Mouse (Mus musculus): ENCODE results near the gene Ccnb2. TPM values are rescaled to one million over a fixed set of nuclear protein-coding genes. Genes with fewer than 3 reads are reported as not detected.
A peak's percentile ranks its signal among the peaks of the same experiment; 100 is the strongest.

Ccnb2 gene
- polyA plus RNA-seq, 1 experiment from 2014 or later, result 182 TPM

- 0 out of 2 replicates have a peak, but pooled peaks cover 3% of the 10 kb centered on the region for H3K9me3 ChIP-seq (ENCODE audit: control insufficient read depth, low read length)
- no peak overlapping the region for H3K4me3 ChIP-seq (ENCODE audit: low read depth, low read length)
- H3K4me1 ChIP-seq (replicated peaks; ENCODE audit: control insufficient read depth, insufficient read depth, low read length), result no peaks in the 10 kb centered on the region
- H3K27ac ChIP-seq (ENCODE audit: low read depth), result no peak overlapping the region
- H3K27me3 ChIP-seq (replicated peaks; ENCODE audit: control insufficient read depth, insufficient read depth, low read length), result no peaks in the 10 kb centered on the region
- H3K9ac ChIP-seq (ENCODE audit: low read length), result no peak overlapping the region
- ATAC-seq (replicated peaks; ENCODE audit: low FRiP score, low TSS enrichment, low read depth) (no peak), DNase-seq (ENCODE audit: low spot score) (no peak)
- no peak overlapping the region for H3K4me2 ChIP-seq (ENCODE audit: low read length)
- WGBS, result 80% methylated on average over 5 of the region's 5 CpGs
- peaks cover 38% of the 10 kb centered on the region; the same call in 1 of the 2 replicates for H3K36me3 ChIP-seq (ENCODE audit: control insufficient read depth, insufficient read depth, low read length)
Observed at GRCm38 (mm10) chr9:70371638-70372037, 49.7 kb downstream of the Ccnb2 start.

- H3K9me3 ChIP-seq (ENCODE audit: control insufficient read depth, low read length), result 0 out of 2 replicates have a peak, but pooled peaks cover 3% of the 10 kb centered on the region
- DNase-seq (ENCODE audit: low spot score), result no peak
- H3K4me3 ChIP-seq (ENCODE audit: low read depth, low read length), result no peak overlapping the region
- no peaks in the 10 kb centered on the region for H3K4me1 ChIP-seq (replicated peaks; ENCODE audit: control insufficient read depth, insufficient read depth, low read length)
- H3K4me2 ChIP-seq (ENCODE audit: low read length), result no peak overlapping the region
- 84% methylated on average over 6 of the region's 6 CpGs for WGBS
- no peak overlapping the region for H3K9ac ChIP-seq (ENCODE audit: low read length)
- no peak overlapping the region for H3K27ac ChIP-seq (ENCODE audit: low read depth)
- H3K36me3 ChIP-seq (ENCODE audit: control insufficient read depth, insufficient read depth, low read length), result peaks cover 48% of the 10 kb centered on the region
- no peak for ATAC-seq (replicated peaks; ENCODE audit: low FRiP score, low TSS enrichment, low read depth)
- no peaks in the 10 kb centered on the region for H3K27me3 ChIP-seq (replicated peaks; ENCODE audit: control insufficient read depth, insufficient read depth, low read length)
Observed at GRCm38 (mm10) chr9:70366898-70367297, 54.4 kb downstream of the Ccnb2 start.

- no peak for ATAC-seq (replicated peaks; ENCODE audit: low FRiP score, low TSS enrichment, low read depth)
- Histone ChIP-seq H3K36me3 (ENCODE audit: control insufficient read depth, insufficient read depth, low read length) (peaks cover 43% of the 10 kb centered on the region), H3K27me3 (replicated peaks; ENCODE audit: control insufficient read depth, insufficient read depth, low read length) (no peaks in the 10 kb centered on the region), H3K4me1 (replicated peaks; ENCODE audit: control insufficient read depth, insufficient read depth, low read length) (no peaks in the 10 kb centered on the region), H3K4me3 (ENCODE audit: low read depth, low read length) (no peak overlapping the region), H3K9me3 (ENCODE audit: control insufficient read depth, low read length) (0 out of 2 replicates have a peak, but pooled peaks cover 3% of the 10 kb centered on the region), H3K9ac (ENCODE audit: low read length) (no peak overlapping the region), H3K4me2 (ENCODE audit: low read length) (no peak overlapping the region), H3K27ac (ENCODE audit: low read depth) (no peak overlapping the region)
- WGBS, result 75% methylated on average over 2 of the region's 2 CpGs
- no peak for DNase-seq (ENCODE audit: low spot score)
Observed at GRCm38 (mm10) chr9:70365915-70366314, 55.4 kb downstream of the Ccnb2 start.

GRCm38 (mm10) chr9:70364741-70365140 lies 56.6 kb downstream of the Ccnb2 start:
- no peaks in the 10 kb centered on the region for H3K4me1 ChIP-seq (replicated peaks; ENCODE audit: control insufficient read depth, insufficient read depth, low read length)
- 0 out of 2 replicates have a peak, but pooled peaks cover 3% of the 10 kb centered on the region for H3K9me3 ChIP-seq (ENCODE audit: control insufficient read depth, low read length)
- peaks cover 41% of the 10 kb centered on the region for H3K36me3 ChIP-seq (ENCODE audit: control insufficient read depth, insufficient read depth, low read length)
- no peak overlapping the region for H3K4me2 ChIP-seq (ENCODE audit: low read length)
- no peak overlapping the region for H3K4me3 ChIP-seq (ENCODE audit: low read depth, low read length)
- no peak overlapping the region for H3K27ac ChIP-seq (ENCODE audit: low read depth)
- WGBS, result 94% methylated on average over 8 of the region's 8 CpGs
- no peak for ATAC-seq (replicated peaks; ENCODE audit: low FRiP score, low TSS enrichment, low read depth)
- no peak for DNase-seq (ENCODE audit: low spot score)
- no peaks in the 10 kb centered on the region for H3K27me3 ChIP-seq (replicated peaks; ENCODE audit: control insufficient read depth, insufficient read depth, low read length)
- no peak overlapping the region for H3K9ac ChIP-seq (ENCODE audit: low read length)

- no peaks in the 10 kb centered on the region for H3K4me1 ChIP-seq (replicated peaks; ENCODE audit: control insufficient read depth, insufficient read depth, low read length)
- no peaks in the 10 kb centered on the region for H3K27me3 ChIP-seq (replicated peaks; ENCODE audit: control insufficient read depth, insufficient read depth, low read length)
- H3K9me3 ChIP-seq (ENCODE audit: control insufficient read depth, low read length), result 0 out of 2 replicates have a peak, but pooled peaks cover 6% of the 10 kb centered on the region
- no peak overlapping the region for H3K9ac ChIP-seq (ENCODE audit: low read length)
- ATAC-seq (replicated peaks; ENCODE audit: low FRiP score, low TSS enrichment, low read depth) (no peak), DNase-seq (ENCODE audit: low spot score) (no peak)
- peaks cover 35% of the 10 kb centered on the region for H3K36me3 ChIP-seq (ENCODE audit: control insufficient read depth, insufficient read depth, low read length)
- 99% methylated on average over 2 of the region's 2 CpGs for WGBS
- H3K4me3 ChIP-seq (ENCODE audit: low read depth, low read length), result no peak overlapping the region
- H3K4me2 ChIP-seq (ENCODE audit: low read length), result no peak overlapping the region
- no peak overlapping the region for H3K27ac ChIP-seq (ENCODE audit: low read depth)
Observed at GRCm38 (mm10) chr9:70359402-70360131, 61.8 kb downstream of the Ccnb2 start.

Small RNAs within 50 kb of the gene (microRNA-seq; reads per million reads assigned to microRNA genes)
- gene Mir5626, result 5.6 reads per million, percentile 33 among the genes with 10 or more reads in this experiment

Other genes with a start within 250 kb of the Ccnb2 start
- 17.0 and 17.4 TPM in 2 replicates for gene Myo1e, start 214.2 kb downstream of the Ccnb2 start, polyA plus RNA-seq (2014; fragmentation: Nextera tagmentation; extraction: Ambion mirVana)
- gene Rnf111, start 82.2 kb upstream of the Ccnb2 start, polyA plus RNA-seq (2014; fragmentation: Nextera tagmentation; extraction: Ambion mirVana), result 27.2 and 29.7 TPM in 2 replicates
- gene Sltm, start 121.2 kb upstream of the Ccnb2 start, polyA plus RNA-seq (2014; fragmentation: Nextera tagmentation; extraction: Ambion mirVana), result 56.5 and 62.1 TPM in 2 replicates
- gene Gm10642, start 234.7 kb upstream of the Ccnb2 start, polyA plus RNA-seq (2014; fragmentation: Nextera tagmentation; extraction: Ambion mirVana), result 0.13 and 0.50 TPM in 2 replicates
- gene Mindy2, start 235.6 kb upstream of the Ccnb2 start, polyA plus RNA-seq (2014; fragmentation: Nextera tagmentation; extraction: Ambion mirVana), result 8.5 and 11.0 TPM in 2 replicates

All from intestine, embryonic 14.5 days (tissue).